Mouse (Mus musculus) erythroblast, embryonic 14.5 days (primary cell): ENCODE data around the gene Blzf1.

ENCODE experiments used
- GATA1 ChIP-seq: IDR thresholded peaks from 2 replicates; pipeline ENCODE4 v1.6.1; 2012; ENCODE audit warnings: low read length, inconsistent platforms, mixed read lengths
- TAL1 ChIP-seq: IDR thresholded peaks from 3 replicates; pipeline ENCODE4 v1.6.1; 2012; ENCODE audit warnings: low read length, inconsistent platforms, mixed read lengths

GRCm38 (mm10) chr1:164276552-164276951 lies 30.7 kb downstream of the Blzf1 start:
- TF ChIP-seq GATA1 (no peak), TAL1 (no peak)
